Mouse (Mus musculus) fat pad, adult 2 months (tissue): ENCODE results near the gene Mmp28.

ENCODE experiments used
- DNase-seq: peaks from one replicate; pipeline ENCODE4 v3.0.0-alpha.2; 2011; ENCODE audit warnings: low read depth, low spot score; ENCODE audit errors: extremely low read depth

Mmp28 gene

DNA sequence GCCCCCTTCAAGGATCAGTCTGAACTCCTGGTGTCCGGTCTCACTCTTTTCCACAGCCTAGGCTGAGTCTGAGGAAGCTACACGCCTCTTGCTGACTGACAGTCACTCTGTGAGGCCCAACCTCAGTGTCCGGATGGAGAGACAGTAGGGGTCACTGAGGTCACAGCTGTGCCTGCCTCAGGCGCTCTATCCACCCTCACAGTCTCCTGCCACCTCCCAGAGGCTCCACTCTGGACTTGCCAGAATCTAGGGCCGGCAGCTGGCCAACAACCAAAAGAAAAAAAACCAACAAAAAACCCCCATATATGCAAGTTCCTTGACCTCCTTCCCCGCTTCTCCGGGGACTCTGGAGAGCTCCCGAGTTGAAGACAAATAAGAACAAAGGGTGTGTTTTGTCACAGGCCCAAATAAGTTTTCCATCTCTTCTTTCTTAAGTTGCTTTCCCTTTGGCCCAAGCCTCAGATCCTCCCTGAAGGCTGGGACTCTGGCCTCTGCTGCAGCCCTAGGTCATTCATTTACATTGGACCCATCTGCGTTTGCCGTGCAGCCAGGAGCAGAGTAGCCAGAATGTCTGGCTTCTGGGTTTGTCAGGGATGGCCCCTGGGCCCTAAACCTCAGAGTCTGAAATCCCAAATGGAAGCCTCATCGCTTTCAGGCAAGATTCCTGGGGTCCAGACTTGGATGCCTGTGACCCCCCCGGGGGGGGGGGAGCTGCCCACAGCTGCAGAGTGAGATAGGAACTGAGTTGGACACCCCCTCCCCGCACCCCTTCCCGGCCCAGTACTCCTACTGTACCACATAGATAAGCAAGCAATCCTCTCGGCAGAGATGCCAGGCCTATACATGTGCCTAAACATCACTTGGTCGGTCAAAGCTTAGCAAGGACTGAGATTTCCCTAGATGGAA is 14.6 kb downstream of the Mmp28 start:
- DNase-seq, result no peak

DNA sequence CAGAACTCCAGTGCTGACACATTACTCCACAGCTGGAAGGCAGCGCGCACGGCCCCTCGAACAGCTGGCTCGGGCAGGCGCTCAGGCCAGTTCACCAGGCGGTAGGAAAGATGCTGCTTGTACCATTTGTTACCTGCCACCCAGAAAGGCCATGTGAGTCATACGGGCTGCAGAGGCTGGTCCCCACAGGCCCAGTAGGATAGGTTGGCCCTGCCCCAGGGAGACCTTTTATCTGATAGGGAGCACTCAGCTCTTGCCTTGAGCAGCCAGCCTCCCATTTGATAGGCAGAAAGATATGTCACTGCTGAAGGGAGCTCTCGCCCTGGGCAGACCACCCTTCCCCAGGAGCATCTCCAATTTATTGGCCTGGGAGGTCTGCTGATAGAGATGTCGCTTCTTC is 15.3 kb downstream of the Mmp28 start:
- no peak for DNase-seq

DNA sequence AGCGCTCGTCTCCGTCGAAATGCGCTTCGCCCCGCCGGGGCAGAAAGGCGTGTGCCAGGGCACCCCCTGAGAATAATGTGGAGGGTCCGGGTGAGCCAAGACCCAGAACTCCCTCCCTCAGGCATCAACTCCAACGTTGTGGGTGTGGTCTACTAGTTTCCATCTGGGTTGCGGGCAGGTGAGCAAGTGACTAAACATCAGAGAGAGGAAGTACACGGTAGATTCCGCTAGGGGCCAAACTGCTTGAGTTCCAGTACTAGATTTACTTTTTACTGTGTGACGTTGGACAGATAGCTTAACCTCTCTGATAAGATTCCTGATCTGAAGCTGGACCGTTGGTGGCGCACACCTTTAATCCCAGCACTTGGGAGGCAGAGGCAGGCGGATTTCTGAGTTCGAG is 17.9 kb downstream of the Mmp28 start:
- DNase-seq, result no peak

DNA sequence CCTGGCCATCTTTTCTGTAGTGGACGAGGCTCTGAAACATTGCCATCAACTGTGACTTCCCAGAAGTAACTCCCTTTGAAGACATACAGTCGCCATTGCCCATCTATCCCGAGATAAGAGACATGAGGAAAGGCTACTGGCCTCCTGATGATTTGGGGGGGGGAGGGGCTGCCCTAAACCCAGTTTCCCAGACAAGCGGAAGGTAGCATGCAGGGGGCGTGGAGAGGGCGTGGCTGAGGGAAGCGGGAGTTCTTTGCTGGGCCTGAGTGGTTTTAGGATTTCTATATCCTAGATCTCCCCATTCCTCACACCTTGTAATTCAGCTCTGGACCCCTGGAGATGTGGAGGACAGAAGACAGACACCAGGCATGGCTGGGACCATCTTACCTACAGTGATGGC is 19.0 kb downstream of the Mmp28 start:
- no peak for DNase-seq

GRCm38 (mm10) chr11:83442596-83443267 is 20.1 kb downstream of the Mmp28 start:
- DNase-seq, result no peak

- DNase-seq, result no peak
These were observed 21.6 kb downstream of the Mmp28 start for GRCm38 (mm10) chr11:83441235-83441634.

DNA sequence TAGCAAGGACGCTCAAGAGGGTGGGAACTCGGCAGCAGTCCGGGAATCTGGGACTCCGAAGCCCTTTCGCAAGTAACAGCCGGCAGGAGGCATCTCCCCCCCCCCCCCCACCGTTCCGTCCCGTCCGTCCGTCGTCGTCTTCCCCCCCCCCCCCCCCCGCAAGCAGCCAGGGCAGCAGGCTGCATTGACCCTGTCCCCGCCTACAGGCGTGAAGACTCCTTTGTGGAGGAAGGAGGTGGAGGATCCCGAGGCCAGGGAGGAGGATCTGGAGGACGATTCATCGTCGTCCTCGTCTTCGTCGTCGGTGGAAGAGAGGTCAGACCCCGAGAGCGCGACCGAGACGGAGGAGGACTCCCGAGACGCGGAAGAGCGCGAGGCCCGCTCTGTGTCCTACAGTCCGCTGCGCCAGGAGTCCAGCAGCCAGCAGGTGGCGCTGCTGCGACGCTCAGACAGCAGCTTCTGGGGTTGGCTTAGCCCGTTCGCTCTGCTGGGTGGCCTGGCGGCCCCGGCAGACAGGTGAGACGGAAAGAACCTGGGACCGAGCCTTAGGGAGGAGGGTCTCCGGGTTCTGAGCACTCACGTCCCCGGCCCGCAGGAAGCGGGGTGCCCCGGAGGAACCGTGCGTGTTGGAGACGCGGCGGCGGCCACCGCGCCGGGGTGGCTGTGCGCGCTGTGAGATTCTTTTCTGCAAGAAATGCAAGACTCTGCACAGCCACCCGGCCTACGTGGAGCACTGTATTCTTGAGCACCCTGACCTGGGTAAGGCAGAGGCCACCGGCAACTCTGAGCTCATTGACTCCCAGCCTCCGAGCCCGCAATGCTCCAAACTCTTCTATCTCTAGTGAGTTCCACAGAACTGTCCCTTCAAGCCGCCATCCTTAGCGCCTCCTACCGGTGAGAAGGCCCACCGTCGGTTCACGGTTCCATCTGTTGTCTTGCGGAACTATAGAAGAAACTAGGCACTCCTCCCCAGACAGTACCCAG is 22.5 kb downstream of the Mmp28 start:
- no peak for DNase-seq

GRCm38 (mm10) chr11:83439426-83440060 is 23.3 kb downstream of the Mmp28 start:
- no peak for DNase-seq

DNA sequence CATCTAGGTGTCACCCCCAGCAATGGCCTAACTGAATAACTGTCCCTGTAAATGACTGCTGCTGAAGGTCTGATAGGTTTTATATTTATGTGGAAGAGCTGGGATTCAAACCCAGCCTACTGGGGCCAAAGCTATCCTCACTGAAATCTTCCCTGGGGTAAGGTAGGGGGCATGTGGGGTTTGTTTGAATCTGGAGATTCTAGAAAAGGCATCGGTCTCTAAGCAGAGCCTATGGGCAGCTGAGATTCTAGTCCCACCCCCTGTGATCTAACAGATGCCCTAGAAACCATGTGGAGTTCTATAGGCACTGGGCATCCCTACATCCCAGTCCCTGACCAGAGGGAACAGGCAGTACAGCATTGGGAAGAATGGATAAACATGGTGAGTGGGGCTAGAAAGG is 25.5 kb downstream of the Mmp28 start, which contains the start of gene 1700020L24Rik:
TSS of gene 1700020L24Rik (plus strand) at position 301 of the 400 bp plus-strand sequence.
- DNase-seq, result no peak

DNA sequence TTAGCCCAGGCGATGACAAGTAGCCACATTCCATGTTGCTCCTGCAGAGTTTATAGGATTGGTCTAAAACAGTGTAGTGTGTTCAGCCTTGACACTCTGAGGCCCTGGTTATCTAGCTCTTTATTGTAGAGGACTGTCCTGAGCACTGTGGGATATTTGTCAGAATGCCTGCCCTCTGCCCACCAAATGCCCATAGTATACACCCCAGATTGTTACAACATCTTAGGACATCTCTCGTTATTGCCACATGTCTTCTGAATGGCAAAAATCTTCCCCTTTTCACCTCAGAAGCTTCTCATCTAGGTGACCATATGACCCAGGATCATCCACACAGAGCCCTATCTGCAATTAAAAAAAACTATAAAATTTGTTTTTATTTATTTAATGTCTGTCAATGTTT is 30.3 kb downstream of the Mmp28 start:
- DNase-seq, result no peak

- no peak for DNase-seq
These were observed 33.5 kb downstream of the Mmp28 start, which contains the start of gene Gas2l2 for GRCm38 (mm10) chr11:83429355-83429754. Gene Gas2l2, minus strand, starts transcription at chr11:83429455.

DNA sequence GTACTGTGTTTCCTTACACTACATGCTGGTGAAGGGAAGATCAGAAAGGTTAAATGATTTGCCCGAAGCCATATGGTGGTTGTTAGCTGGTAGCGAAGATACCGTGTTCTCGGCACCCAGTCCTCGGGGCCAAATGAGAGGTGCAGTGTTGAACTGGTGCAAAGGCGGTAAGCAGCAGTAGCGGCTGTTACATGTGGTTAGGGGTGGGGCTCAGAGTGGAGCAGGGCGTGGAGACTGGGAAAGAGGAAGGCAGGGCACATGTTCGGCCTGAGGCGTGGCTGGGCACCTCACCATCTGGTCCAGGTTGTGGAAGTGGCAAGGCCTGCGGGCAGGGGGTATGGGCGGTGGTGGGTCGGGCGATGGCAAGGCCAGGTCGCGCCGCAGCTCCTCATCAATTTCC is 35.9 kb downstream of the Mmp28 start:
- no peak for DNase-seq

DNA sequence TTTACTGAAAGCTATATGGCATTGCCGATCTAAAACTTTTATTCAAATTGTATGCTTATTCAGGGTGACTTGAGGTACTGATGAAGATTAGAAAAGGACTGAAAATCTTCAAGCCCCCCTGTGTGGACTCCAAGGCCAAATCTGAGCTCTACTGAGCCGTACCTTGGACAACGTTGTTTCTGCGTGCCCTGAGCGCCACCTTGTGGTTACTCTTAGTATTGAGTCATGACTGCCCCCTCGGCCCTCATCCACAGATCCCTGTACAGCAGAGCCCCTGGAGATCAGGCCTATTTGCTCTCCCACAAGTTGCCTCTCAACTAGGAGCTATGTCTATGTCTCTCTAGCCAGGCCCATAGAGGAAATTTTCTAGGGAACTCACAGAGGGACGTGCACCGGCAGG is 38.2 kb downstream of the Mmp28 start:
- no peak for DNase-seq

DNA sequence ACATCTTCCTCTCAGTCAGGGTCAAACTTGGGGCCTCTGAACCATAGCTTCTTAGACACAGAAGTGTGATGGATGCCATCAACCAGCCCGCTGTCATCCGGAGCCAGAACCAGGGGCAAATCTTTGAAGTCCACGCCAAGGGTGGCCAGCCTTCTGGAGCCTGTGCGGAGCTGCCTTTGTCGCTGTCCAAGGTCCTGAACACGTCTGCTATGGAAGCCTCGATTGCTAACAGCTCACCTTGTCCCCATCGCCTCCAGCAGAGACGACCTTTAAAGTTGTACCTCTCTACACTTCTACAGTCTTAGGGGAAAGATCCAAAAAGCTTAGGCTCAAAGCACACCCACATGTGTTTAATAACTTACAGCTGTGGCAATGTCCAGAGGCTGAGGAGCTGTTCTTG is 41.6 kb downstream of the Mmp28 start:
- no peak for DNase-seq

GRCm38 (mm10) chr11:83420338-83420737 is 42.5 kb downstream of the Mmp28 start:
- no peak for DNase-seq

DNA sequence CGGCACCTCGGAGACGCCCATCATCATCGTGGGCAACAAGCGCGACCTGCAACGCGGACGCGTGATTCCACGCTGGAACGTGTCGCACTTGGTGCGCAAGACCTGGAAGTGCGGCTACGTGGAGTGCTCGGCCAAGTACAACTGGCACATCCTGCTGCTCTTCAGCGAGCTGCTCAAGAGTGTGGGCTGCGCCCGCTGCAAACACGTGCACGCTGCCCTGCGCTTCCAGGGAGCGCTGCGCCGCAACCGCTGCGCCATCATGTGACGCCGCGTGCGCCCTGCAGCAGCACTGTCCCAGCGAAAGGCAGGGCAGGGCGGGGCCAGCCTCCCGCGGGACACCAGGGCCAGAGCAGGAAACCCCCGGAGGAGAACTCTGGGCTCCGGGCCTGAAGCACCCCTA is 44.3 kb downstream of the Mmp28 start:
- no peak for DNase-seq

DNA sequence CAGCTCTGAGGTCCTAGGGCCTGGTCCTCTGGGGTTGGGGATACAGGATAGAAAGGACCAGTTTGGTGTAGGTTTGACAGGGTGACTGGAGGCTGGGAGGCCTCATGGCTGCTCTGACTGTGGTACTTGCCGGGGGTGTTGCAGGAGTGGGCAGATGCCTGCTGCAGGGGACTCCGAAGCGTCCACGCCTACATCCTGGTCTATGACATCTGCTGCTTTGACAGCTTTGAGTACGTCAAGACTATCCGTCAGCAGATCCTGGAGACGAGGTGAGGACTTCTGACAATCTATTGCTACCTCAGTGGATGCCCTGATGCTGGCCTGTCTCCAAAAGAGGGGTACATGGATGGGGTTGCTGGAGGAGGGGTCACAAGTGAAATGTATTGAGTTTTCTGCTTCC is 45.2 kb downstream of the Mmp28 start:
- no peak for DNase-seq

GRCm38 (mm10) chr11:83417080-83417479 is 45.8 kb downstream of the Mmp28 start:
- DNase-seq, result no peak

DNA sequence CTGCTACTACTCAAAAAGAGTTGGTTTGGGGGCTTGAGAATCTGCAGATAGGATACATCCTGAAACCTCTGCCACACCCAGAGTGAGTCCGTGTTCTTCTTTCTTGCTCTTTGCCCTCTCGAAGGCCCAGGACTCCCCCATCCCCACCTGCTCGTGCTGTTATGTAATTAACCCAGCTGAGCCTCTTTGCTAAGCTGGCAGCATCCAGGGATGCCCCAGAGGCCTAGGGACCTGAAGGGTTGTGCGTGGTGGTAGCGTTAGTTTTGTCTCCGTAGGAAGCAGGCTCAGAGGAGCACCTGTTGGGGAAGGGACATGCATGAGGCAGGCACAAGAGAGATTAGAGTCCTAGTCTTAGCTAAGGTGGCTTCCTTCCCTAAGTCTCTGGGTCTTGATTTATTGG is 52.4 kb downstream of the Mmp28 start:
- no peak for DNase-seq

GRCm38 (mm10) chr11:83409792-83410291 is 53.0 kb downstream of the Mmp28 start:
- DNase-seq, result no peak
